Mouse (Mus musculus): ENCODE data around the gene Ppp2r5b. TPM values are rescaled to one million over a fixed set of nuclear protein-coding genes. Genes with fewer than 3 reads are reported as not detected.

Gene Ppp2r5b
- 2.8 and 3.0 TPM in 2 replicates for polyA plus RNA-seq (2012)

- Histone ChIP-seq H3K4me1 (ENCODE audit: control insufficient read depth) (peaks cover 68% of the 10 kb centered on the region), H3K36me3 (ENCODE audit: control insufficient read depth) (peaks cover 11% of the 10 kb centered on the region), H3K9me3 (ENCODE audit: control insufficient read depth, low read length) (no peaks in the 10 kb centered on the region), H3K4me3 (replicated peaks) (peak within 1 kb of the TSS; percentile 82), H3K27me3 (ENCODE audit: control insufficient read depth) (no peaks in the 10 kb centered on the region)
- TF ChIP-seq GATA1 (IDR thresholded peaks at IDR 0.05; ENCODE audit: low read length) (no peak), TAL1 (IDR thresholded peaks at IDR 0.05; ENCODE audit: low read length) (no peak)
Observed at GRCm38 (mm10) chr19:6235084-6236052, at the start of gene Ppp2r5b. Gene Ppp2r5b (minus strand): TSS chr19:6235872.

GRCm38 (mm10) chr19:6285226-6285625, 49.6 kb upstream of the Ppp2r5b start:
- Histone ChIP-seq H3K4me3 (replicated peaks) (peak overlapping the region; percentile 56), H3K27me3 (ENCODE audit: control insufficient read depth) (no peaks in the 10 kb centered on the region), H3K9me3 (ENCODE audit: control insufficient read depth, low read length) (no peaks in the 10 kb centered on the region), H3K4me1 (ENCODE audit: control insufficient read depth) (peaks cover 98% of the 10 kb centered on the region), H3K36me3 (ENCODE audit: control insufficient read depth) (peaks cover 98% of the 10 kb centered on the region)
- TF ChIP-seq TAL1 (IDR thresholded peaks at IDR 0.05; ENCODE audit: low read length) (no peak), GATA1 (IDR thresholded peaks at IDR 0.05; ENCODE audit: low read length) (no peak)

GRCm38 (mm10) chr19:6284502-6284901, 48.8 kb upstream of the Ppp2r5b start:
- H3K36me3 ChIP-seq (ENCODE audit: control insufficient read depth), result peaks cover 98% of the 10 kb centered on the region
- H3K9me3 ChIP-seq (ENCODE audit: control insufficient read depth, low read length), result no peaks in the 10 kb centered on the region
- no peaks in the 10 kb centered on the region for H3K27me3 ChIP-seq (ENCODE audit: control insufficient read depth)
- TF ChIP-seq TAL1 (IDR thresholded peaks at IDR 0.05; ENCODE audit: low read length) (peak; percentile 36; the same call in 2 of the 3 replicates), GATA1 (IDR thresholded peaks at IDR 0.05; ENCODE audit: low read length) (peak; percentile 84)
- H3K4me1 ChIP-seq (ENCODE audit: control insufficient read depth), result peaks cover 98% of the 10 kb centered on the region
- peak overlapping the region; percentile 56 for H3K4me3 ChIP-seq (replicated peaks)

GRCm38 (mm10) chr19:6283001-6283400, 47.3 kb upstream of the Ppp2r5b start:
- Histone ChIP-seq H3K4me1 (ENCODE audit: control insufficient read depth) (peaks cover 100% of the 10 kb centered on the region), H3K27me3 (ENCODE audit: control insufficient read depth) (no peaks in the 10 kb centered on the region), H3K4me3 (replicated peaks) (peak overlapping the region; percentile 15), H3K9me3 (ENCODE audit: control insufficient read depth, low read length) (no peaks in the 10 kb centered on the region), H3K36me3 (ENCODE audit: control insufficient read depth) (peaks cover 100% of the 10 kb centered on the region)
- no peak for TF ChIP-seq GATA1 (IDR thresholded peaks at IDR 0.05; ENCODE audit: low read length)
- no peak for TF ChIP-seq TAL1 (IDR thresholded peaks at IDR 0.05; ENCODE audit: low read length)

- H3K36me3 ChIP-seq (ENCODE audit: control insufficient read depth), result peaks cover 83% of the 10 kb centered on the region
- TF ChIP-seq TAL1 (IDR thresholded peaks at IDR 0.05; ENCODE audit: low read length) (no peak), GATA1 (IDR thresholded peaks at IDR 0.05; ENCODE audit: low read length) (no peak)
- H3K9me3 ChIP-seq (ENCODE audit: control insufficient read depth, low read length), result no peaks in the 10 kb centered on the region
- H3K4me3 ChIP-seq (replicated peaks), result no peak overlapping the region
- no peaks in the 10 kb centered on the region for H3K27me3 ChIP-seq (ENCODE audit: control insufficient read depth)
- H3K4me1 ChIP-seq (ENCODE audit: control insufficient read depth), result peaks cover 97% of the 10 kb centered on the region
Observed at GRCm38 (mm10) chr19:6281122-6282020, 45.7 kb upstream of the Ppp2r5b start.

- H3K4me3 ChIP-seq (replicated peaks), result peak overlapping the region; percentile 10
- peaks cover 97% of the 10 kb centered on the region for H3K4me1 ChIP-seq (ENCODE audit: control insufficient read depth)
- H3K9me3 ChIP-seq (ENCODE audit: control insufficient read depth, low read length), result no peaks in the 10 kb centered on the region
- peaks cover 75% of the 10 kb centered on the region for H3K36me3 ChIP-seq (ENCODE audit: control insufficient read depth)
- TF ChIP-seq GATA1 (IDR thresholded peaks at IDR 0.05; ENCODE audit: low read length), result no peak
- TF ChIP-seq TAL1 (IDR thresholded peaks at IDR 0.05; ENCODE audit: low read length), result no peak
- H3K27me3 ChIP-seq (ENCODE audit: control insufficient read depth), result no peaks in the 10 kb centered on the region
Observed at GRCm38 (mm10) chr19:6280554-6280953, 44.9 kb upstream of the Ppp2r5b start.

GRCm38 (mm10) chr19:6279481-6280144, 43.9 kb upstream of the Ppp2r5b start:
- peaks cover 66% of the 10 kb centered on the region for H3K36me3 ChIP-seq (ENCODE audit: control insufficient read depth)
- TF ChIP-seq TAL1 (IDR thresholded peaks at IDR 0.05; ENCODE audit: low read length) (no peak), GATA1 (IDR thresholded peaks at IDR 0.05; ENCODE audit: low read length) (no peak)
- no peaks in the 10 kb centered on the region for H3K27me3 ChIP-seq (ENCODE audit: control insufficient read depth)
- H3K9me3 ChIP-seq (ENCODE audit: control insufficient read depth, low read length), result no peaks in the 10 kb centered on the region
- H3K4me3 ChIP-seq (replicated peaks), result peak overlapping the region; percentile 74
- H3K4me1 ChIP-seq (ENCODE audit: control insufficient read depth), result peaks cover 97% of the 10 kb centered on the region

GRCm38 (mm10) chr19:6278439-6279073, 42.9 kb upstream of the Ppp2r5b start:
- Histone ChIP-seq H3K27me3 (ENCODE audit: control insufficient read depth) (no peaks in the 10 kb centered on the region), H3K9me3 (ENCODE audit: control insufficient read depth, low read length) (no peaks in the 10 kb centered on the region)

More at GRCm38 (mm10) chr19:6278439-6279073, 42.9 kb upstream of the Ppp2r5b start:
- Histone ChIP-seq H3K4me1 (ENCODE audit: control insufficient read depth) (peaks cover 92% of the 10 kb centered on the region), H3K36me3 (ENCODE audit: control insufficient read depth) (peaks cover 55% of the 10 kb centered on the region), H3K4me3 (replicated peaks) (peak overlapping the region; percentile 74)
- no peak for TF ChIP-seq TAL1 (IDR thresholded peaks at IDR 0.05; ENCODE audit: low read length)
- no peak for TF ChIP-seq GATA1 (IDR thresholded peaks at IDR 0.05; ENCODE audit: low read length)

Measured in erythroblast, embryonic 14.5 days (primary cell).